Mouse (Mus musculus): Measurements from ENCODE around the gene Erp27. TPM values are rescaled to one million over a fixed set of nuclear protein-coding genes. Genes with fewer than 3 reads are reported as not detected.

Erp27 gene
- total and polyA plus RNA-seq, 3 experiments, result 0.39 TPM; not detected in 2

DNA sequence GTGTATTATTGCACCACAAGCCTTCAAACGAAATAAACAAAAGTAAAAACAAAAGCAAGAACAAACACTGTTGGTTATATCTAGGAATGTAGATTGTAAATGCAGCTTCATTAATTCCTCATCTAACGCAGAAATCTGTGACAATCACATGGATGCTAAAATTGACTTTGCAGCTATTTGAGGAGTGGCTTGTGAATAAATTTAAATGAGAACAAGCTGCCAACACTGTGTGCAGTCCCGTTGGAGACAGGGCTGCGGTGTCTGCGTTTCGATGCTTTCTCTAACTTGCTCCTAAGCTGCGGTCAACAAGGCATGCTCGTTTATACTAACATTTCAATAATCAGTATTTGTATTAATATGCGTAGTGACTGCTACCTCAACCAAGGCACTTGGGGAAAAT is 20.3 kb upstream of the Erp27 start:
- H3K36me3 ChIP-seq (ENCODE audit: control insufficient read depth in 1 of 2, insufficient read depth in 2 of 2, low read length in 2 of 2), result peaks cover 0 to 36% of the 10 kb centered on the region in 2 experiments; a peak in 2 of 4 replicates
- DNase-seq (ENCODE audit: low read depth, low spot score), result peak; percentile 28
- no peaks in the 10 kb centered on the region for H3K9me3 ChIP-seq (replicated peaks; ENCODE audit: insufficient read depth, low read length)
- no peaks in the 10 kb centered on the region for H3K27me3 ChIP-seq (ENCODE audit: control insufficient read depth in 1 of 2, insufficient read depth in 2 of 2, low read length in 2 of 2)
- peaks cover 13 to 31% of the 10 kb centered on the region in 2 experiments for H3K4me1 ChIP-seq (ENCODE audit: control insufficient read depth in 1 of 2, insufficient read depth in 2 of 2, low read length in 2 of 2)
- H3K79me2 ChIP-seq (ENCODE audit: control insufficient read depth, insufficient read depth, low read length, poor library complexity), result peaks cover 25% of the 10 kb centered on the region
- peak overlapping the region in 1 of 2 experiments; percentile 6; a peak in 1 of 4 replicates for H3K4me3 ChIP-seq (ENCODE audit: control insufficient read depth in 1 of 2, insufficient read depth in 1 of 2, low read depth in 2 of 2, low read length in 2 of 2)
- TF ChIP-seq POLR2AphosphoS2 (IDR thresholded peaks at IDR 0.05; ENCODE audit: low read length), result no peak
- 0 out of 2 replicates have a peak overlapping the region, but pooled peaks have one; percentile 20 for H3K27ac ChIP-seq (ENCODE audit: control insufficient read depth, low read depth, low read length)
- no peak overlapping the region for H3K9ac ChIP-seq (ENCODE audit: control insufficient read depth, low read depth, low read length, poor library complexity, severe bottlenecking)

GRCm38 (mm10) chr6:136941051-136942021 is 19.4 kb upstream of the Erp27 start, which contains the start of gene Arhgdib:
Gene Arhgdib (minus strand): TSS chr6:136941899.
- H3K9me3 ChIP-seq (replicated peaks; ENCODE audit: insufficient read depth, low read length), result no peaks in the 10 kb centered on the region
- peaks cover 13 to 35% of the 10 kb centered on the region in 2 experiments for H3K4me1 ChIP-seq (ENCODE audit: control insufficient read depth in 1 of 2, insufficient read depth in 2 of 2, low read length in 2 of 2)
- peaks cover 0 to 42% of the 10 kb centered on the region in 2 experiments; a peak in 2 of 4 replicates for H3K36me3 ChIP-seq (ENCODE audit: control insufficient read depth in 1 of 2, insufficient read depth in 2 of 2, low read length in 2 of 2)
- peaks cover 29% of the 10 kb centered on the region for H3K79me2 ChIP-seq (ENCODE audit: control insufficient read depth, insufficient read depth, low read length, poor library complexity)
- DNase-seq (ENCODE audit: low read depth, low spot score), result peak; percentile 95
- H3K27ac ChIP-seq (ENCODE audit: control insufficient read depth, low read depth, low read length), result peak within 1 kb of the TSS; percentile 99
- H3K9ac ChIP-seq (ENCODE audit: control insufficient read depth, low read depth, low read length, poor library complexity, severe bottlenecking), result peak within 1 kb of the TSS; percentile 86
- peak within 1 kb of the TSS; percentile 61 to 64 for H3K4me3 ChIP-seq (ENCODE audit: control insufficient read depth in 1 of 2, insufficient read depth in 1 of 2, low read depth in 2 of 2, low read length in 2 of 2)
- no peaks in the 10 kb centered on the region for H3K27me3 ChIP-seq (ENCODE audit: control insufficient read depth in 1 of 2, insufficient read depth in 2 of 2, low read length in 2 of 2)
- TF ChIP-seq CTCF (IDR thresholded peaks at IDR 0.05 in 2 of 3, conservative IDR thresholded peaks at IDR 0.05 in 1 of 3; ENCODE audit: control insufficient read depth in 1 of 3, insufficient read depth in 1 of 3, low read depth in 2 of 3, low read length in 3 of 3, poor library complexity in 1 of 3, severe bottlenecking in 1 of 3) (no peak), MYB (IDR thresholded peaks at IDR 0.05; ENCODE audit: low read depth, low read length) (peak; percentile 78; the same call in 1 of the 2 replicates), CHD2 (IDR thresholded peaks at IDR 0.05; ENCODE audit: low read length) (no peak), HCFC1 (IDR thresholded peaks at IDR 0.05; ENCODE audit: low read depth, low read length) (peak; percentile 28; the same call in 1 of the 2 replicates), MXI1 (IDR thresholded peaks at IDR 0.05; ENCODE audit: low read depth, low read length) (peak; percentile 93), KAT2A (conservative IDR thresholded peaks at IDR 0.05; ENCODE audit: low read depth, low read length) (peak; percentile 40), E2F4 (IDR thresholded peaks at IDR 0.05; ENCODE audit: borderline replicate concordance, low read depth, low read length) (no peak), JUND (IDR thresholded peaks at IDR 0.05; ENCODE audit: low read depth, low read length) (peak; percentile 99), MAFK (IDR thresholded peaks at IDR 0.05; ENCODE audit: borderline replicate concordance, low read depth, low read length) (no peak), UBTF (IDR thresholded peaks at IDR 0.05; ENCODE audit: borderline replicate concordance, insufficient read depth, low read depth, low read length) (no peak), NRF1 (IDR thresholded peaks at IDR 0.05; ENCODE audit: insufficient read depth, low read depth, low read length, poor library complexity, severe bottlenecking) (no peak), EP300 (IDR thresholded peaks at IDR 0.05; ENCODE audit: low read depth in 1 of 2, low read length in 2 of 2) (peak; percentile 82 to 89), POLR2AphosphoS2 (IDR thresholded peaks at IDR 0.05; ENCODE audit: low read length) (peak; percentile 63; the same call in 1 of the 2 replicates), CHD1 (IDR thresholded peaks at IDR 0.05; ENCODE audit: low read depth, low read length) (no peak), ZC3H11A (IDR thresholded peaks at IDR 0.05; ENCODE audit: low read depth, low read length) (no peak), RCOR1 (IDR thresholded peaks at IDR 0.05; ENCODE audit: low read depth, low read length) (peak; percentile 97), BHLHE40 (IDR thresholded peaks at IDR 0.05; ENCODE audit: borderline replicate concordance, low read depth, low read length) (no peak; the same call in 1 of the 2 replicates), RAD21 (IDR thresholded peaks at IDR 0.05; ENCODE audit: low read depth, low read length) (no peak), USF2 (IDR thresholded peaks at IDR 0.05; ENCODE audit: borderline replicate concordance in 1 of 2, insufficient read depth in 1 of 2, low read depth in 1 of 2, low read length in 2 of 2) (peak in 1 of 2 experiments; percentile 29; a peak in 1 of 4 replicates), TCF12 (IDR thresholded peaks at IDR 0.05; ENCODE audit: low read depth, low read length) (peak; percentile 81), POLR2AphosphoS5 (IDR thresholded peaks at IDR 0.05; ENCODE audit: borderline replicate concordance, low read depth, low read length) (no peak), MAZ (IDR thresholded peaks at IDR 0.05; ENCODE audit: low read depth, low read length) (peak; percentile 34; the same call in 1 of the 2 replicates), TBP (IDR thresholded peaks at IDR 0.05; ENCODE audit: low read depth, low read length) (peak; percentile 95), SMC3 (IDR thresholded peaks at IDR 0.05; ENCODE audit: low read depth, low read length) (no peak), GABPA (IDR thresholded peaks at IDR 0.05; ENCODE audit: low read depth, low read length) (no peak), MEF2A (IDR thresholded peaks at IDR 0.05; ENCODE audit: extremely low read depth, insufficient replicate concordance, low read depth, low read length, poor library complexity, severe bottlenecking) (no peak), ZNF384 (IDR thresholded peaks at IDR 0.05; ENCODE audit: low read depth, low read length) (peak; percentile 34)
